Mouse (Mus musculus) erythroid progenitor cell, adult 5-6 weeks (primary cell): ENCODE data around the gene Acbd6. TPM values are rescaled to one million over a fixed set of nuclear protein-coding genes. Genes with fewer than 3 reads are reported as not detected.

Experiments used
- ATAC-seq: replicated peaks from 2 replicates; pipeline ENCODE4 v1.8.0; 2016; ENCODE audit warnings: moderate number of reproducible peaks, mild to moderate bottlenecking, moderate TSS enrichment, inconsistent platforms; ENCODE audit not compliant: poor library complexity, low FRiP score, severe bottlenecking
- total RNA-seq, 2 experiments: library from RNA; stranded (forward) in 1 of 2; stranded (reverse) in 1 of 2; fragments of 150-400 nt in 1 of 2; fragments of 186-747, 209-891 nt in 1 of 2; gene quantifications; 2 replicates each; pipeline versions ENCODE4 v1.2.3 to v1.2.4; 2015 to 2017; ENCODE audit warnings: low replicate concordance in 2 of 2

Acbd6 gene
- 17.7 and 25.2 TPM in 2 replicates for total RNA-seq (2015; ENCODE audit: low replicate concordance)
- total RNA-seq (2017; ENCODE audit: low replicate concordance), result 0.30 and 21.3 TPM in 2 replicates

DNA sequence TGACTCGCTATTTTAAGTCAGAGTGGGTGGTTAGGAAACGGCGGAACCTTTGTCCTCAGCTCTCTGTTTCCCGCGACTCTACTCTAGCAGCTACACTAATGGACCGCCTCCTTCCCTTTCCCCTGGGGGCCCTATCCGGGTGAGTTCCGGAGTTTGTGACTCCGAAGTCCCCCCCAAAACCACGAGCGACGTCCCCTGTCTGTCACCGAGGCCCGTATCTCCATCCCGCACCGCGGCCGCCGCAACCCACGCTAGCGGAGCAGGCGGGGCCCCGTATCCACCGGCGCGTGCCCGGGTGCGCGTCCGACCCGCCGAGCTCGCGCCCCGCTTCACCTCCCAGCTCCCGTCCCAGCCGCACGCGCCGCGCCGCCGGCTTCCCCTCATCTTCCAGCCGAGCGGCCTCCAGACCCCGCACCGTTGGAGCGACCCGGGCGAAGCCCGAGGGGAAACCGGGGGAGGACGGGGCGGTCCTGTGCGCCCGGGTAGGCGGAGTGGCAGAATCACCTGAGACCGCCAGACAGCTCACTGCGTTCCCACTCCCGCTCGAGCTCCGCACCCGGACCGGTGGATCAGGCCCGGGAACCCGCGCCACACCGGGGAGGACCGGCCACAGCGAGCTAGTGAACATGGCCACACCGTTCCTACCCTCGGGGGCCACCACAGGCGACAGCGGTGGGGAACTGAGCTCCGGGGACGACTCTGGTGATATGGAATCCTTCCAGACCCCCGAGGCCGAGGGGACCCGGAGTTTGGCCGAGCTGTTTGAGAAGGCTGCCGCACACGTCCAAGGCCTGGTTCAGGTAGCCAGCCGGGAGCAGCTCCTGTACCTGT lies at the start of gene Acbd6:
Acbd6 (plus strand) TSS at position 109 of the 831 bp plus-strand sequence.
- ATAC-seq, result peak; percentile 74

DNA sequence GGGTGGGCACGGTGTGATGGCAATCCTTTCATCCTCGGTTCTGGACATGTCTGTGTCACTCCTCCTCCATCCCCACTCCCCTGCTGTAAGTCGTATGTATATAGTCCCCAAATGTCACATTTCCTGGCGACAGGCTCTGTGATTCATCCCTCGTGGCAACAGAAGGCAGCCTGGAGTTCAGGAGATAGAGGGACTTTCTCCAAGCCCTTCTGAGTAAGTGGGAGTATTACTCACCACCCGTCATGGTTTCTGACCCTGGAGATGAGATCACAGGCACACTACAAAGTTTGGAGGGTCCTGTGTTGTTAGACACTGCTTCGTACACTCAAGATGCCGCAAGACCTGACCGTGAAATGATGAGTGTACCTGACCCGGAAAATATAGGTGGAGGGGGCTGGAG lies 47.7 kb upstream of the Acbd6 start:
- no peak for ATAC-seq

DNA sequence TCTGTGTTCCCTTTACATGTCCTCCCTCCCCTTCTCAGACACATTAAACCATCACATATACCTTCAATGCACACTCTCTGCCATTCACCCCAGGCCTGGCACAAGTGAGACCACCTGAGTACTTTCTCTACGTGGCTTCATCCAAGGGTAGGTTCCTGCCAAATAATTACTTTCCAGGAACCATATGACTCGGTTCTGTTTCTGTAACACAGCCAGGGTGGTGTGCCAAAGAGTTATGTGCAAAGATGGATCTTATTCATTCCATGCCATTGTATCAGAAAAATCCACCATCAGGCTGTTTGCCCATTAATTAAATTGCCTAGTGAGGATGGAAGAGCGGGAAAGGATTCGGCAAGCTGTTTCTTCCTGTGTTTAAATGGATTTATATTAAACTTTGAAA lies 42.1 kb upstream of the Acbd6 start:
- no peak for ATAC-seq

DNA sequence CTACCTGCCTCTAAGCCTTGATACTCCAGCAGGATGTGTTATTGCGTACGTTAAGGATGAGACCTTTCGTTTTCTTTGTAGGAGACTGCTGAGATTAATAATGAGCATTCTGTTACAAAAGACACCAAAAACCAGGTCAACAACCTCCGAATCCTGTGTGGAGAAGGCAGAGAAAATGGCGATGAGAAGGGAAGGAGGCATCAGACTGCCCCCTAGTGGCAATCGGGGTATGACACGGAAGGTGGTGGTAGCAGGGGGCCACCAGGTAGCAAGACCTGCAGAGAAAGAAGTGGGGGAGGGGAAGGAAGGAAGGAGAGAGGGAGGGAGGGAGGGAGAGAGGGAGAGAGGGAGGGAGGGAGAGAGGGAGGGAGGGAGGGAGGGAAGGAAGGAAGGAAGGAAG lies 41.3 kb upstream of the Acbd6 start:
- ATAC-seq, result no peak

- ATAC-seq, result no peak
These were observed 40.9 kb upstream of the Acbd6 start for GRCm38 (mm10) chr1:155517060-155517459.

- no peak for ATAC-seq
These were observed 37.6 kb upstream of the Acbd6 start for GRCm38 (mm10) chr1:155520285-155520684.

GRCm38 (mm10) chr1:155522493-155522892 lies 35.4 kb upstream of the Acbd6 start:
- no peak for ATAC-seq

DNA sequence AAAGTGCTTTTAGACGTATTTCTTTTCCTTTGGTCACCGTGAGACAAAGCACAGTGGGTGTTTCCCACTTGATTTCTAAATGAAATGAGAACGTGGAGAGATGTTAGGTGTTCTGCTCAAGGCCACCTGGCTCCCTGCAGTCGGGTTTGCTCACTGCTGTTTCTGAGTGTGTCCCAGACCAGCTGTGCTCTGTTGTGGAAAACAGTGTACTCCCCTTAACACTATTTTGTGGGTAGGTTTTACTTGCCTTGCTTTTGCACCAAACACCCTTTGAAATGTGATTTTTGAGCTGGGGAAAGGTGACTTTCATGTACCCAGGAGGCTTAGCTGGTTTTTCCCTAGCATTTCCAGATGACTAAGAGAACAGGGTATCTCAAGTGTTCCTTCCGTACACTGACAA lies 31.7 kb upstream of the Acbd6 start:
- no peak for ATAC-seq

DNA sequence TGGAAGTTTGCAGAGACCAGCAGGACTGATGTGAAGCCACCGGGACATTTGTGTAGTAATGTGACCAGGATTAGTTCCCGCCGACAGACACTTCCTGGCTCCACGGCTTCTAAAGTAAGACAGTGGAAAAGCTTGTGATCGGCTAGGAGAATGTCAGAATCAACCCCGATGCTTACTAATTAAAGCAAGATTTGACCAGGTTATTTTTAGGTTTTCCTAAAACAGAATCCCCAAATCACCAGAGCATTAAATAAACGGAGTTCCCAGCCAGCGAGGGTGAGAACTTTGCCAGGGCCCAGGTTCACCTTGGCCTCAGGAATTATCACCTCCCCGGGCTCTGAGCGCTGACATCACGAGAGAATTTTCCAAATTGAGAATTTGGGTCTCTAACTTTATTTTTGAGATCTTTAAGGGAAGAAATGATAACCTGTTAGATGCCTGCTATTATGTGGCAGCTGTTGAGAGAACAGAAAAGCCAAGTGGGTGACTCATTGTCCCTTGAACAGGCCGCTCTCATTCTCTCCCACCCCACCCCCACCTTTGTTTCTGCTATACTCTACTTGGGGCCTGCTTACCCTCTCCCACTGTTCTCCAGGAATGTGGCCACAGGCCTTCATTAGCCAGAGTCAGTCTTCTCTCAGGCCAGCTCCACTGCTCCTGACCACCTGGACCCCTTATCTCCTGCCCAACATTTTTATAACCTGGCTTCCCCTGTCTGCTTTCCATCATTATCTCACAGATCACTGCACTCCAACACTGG lies 30.7 kb upstream of the Acbd6 start:
- ATAC-seq, result no peak

- ATAC-seq, result no peak
These were observed 30.1 kb upstream of the Acbd6 start for GRCm38 (mm10) chr1:155527787-155528158.

- no peak for ATAC-seq
These were observed 29.4 kb upstream of the Acbd6 start for GRCm38 (mm10) chr1:155528405-155529119.

- no peak for ATAC-seq
These were observed 28.6 kb upstream of the Acbd6 start for GRCm38 (mm10) chr1:155529120-155529963.

GRCm38 (mm10) chr1:155530561-155531457 lies 27.1 kb upstream of the Acbd6 start:
- no peak for ATAC-seq

GRCm38 (mm10) chr1:155532396-155532795 lies 25.5 kb upstream of the Acbd6 start:
- no peak for ATAC-seq

DNA sequence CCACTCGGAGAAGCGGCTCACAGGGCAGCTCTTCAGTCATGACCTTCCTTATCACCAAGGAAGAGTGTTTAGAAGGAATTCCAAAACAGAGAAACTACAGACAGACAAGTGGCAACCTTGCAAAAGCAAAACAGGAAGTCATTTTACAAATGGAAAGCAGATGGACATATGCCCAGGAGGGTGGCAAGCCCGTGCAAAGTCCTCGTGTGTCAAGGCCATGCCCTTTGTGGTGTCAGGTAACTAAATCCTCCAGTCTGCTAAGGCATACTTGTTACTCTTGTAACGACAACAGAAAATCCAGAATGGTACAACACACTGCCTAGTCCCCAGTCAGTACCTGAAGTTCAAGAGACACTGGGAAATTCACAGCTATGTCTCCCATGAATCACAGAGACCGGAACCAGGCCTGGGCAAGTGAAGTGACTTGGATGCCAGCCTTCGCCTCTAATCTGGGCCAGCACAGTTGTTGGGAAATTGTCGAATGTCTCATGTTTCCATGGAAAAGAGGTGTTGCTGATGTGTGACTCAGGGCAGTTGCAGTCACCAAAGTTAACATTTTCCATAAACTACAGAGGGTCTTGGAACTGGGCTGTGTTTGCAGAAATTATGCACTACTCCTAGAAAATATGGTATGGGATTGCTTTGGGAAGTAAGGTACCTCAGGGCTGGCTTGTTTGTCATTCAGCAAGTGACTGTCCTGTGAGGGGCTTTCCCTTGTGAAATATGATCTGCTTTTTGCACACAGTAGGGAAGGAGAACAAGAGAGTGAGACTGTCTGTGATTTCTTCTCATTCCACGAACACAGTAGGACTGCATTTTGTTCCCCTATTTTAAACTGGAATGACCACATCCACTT lies 24.9 kb upstream of the Acbd6 start:
- ATAC-seq, result no peak

DNA sequence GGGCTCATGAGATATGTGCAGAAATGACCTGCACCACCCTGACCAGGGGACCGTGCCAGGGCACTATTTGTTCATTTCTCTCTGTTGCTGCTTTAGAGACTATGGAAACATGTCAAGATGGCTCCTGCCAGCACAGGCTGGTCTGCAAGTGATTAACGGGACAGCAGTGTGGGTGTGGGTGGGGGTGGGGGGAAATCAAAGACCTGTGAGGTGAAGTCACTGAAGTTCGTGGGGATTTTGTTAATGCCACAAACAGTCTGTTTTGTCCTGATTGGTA lies 24.3 kb upstream of the Acbd6 start:
- ATAC-seq, result no peak

- peak; percentile 54; the same call in 1 of the 2 replicates for ATAC-seq
These were observed 20.8 kb upstream of the Acbd6 start for GRCm38 (mm10) chr1:155537005-155537642.
